Mouse (Mus musculus) heart, embryonic 14.5 days (tissue): Measurements from ENCODE around the gene Prr5. TPM values are rescaled to one million over a fixed set of nuclear protein-coding genes. Genes with fewer than 3 reads are reported as not detected.
A peak's percentile ranks its signal among the peaks of the same experiment; 100 is the strongest.
"Not testable (repeated sequence)": the region's sequence is repeated elsewhere in the genome, so short reads cannot be mapped to it uniquely, and the experiment has no call there.

ENCODE experiments used
- ATAC-seq: fragments of 200-750 bp; cut with Nextera tagmentation; 2 replicates; pipeline ENCODE4 v1.8.0; 2017; ENCODE audit warnings: low read depth, moderate TSS enrichment; ENCODE audit not compliant: insufficient number of reproducible peaks, insufficient read depth, low FRiP score
- H3K27ac ChIP-seq, 2 experiments: fragments of 200-500 bp in 1 of 2; fragments of 300-500 bp in 1 of 2; sonication (generic) in 1 of 2; replicated peaks in 1 of 2; 2 replicates each; pipeline ENCODE4 v1.5.1; 2012 to 2014; ENCODE audit warnings: low read depth in 2 of 2, low read length in 2 of 2, control low read depth in 1 of 2, mild to moderate bottlenecking in 1 of 2, mixed read lengths in 1 of 2; ENCODE audit not compliant: control insufficient read depth in 1 of 2, insufficient read depth in 1 of 2
- H3K27me3 ChIP-seq: fragments of 300-500 bp; sonication (generic); 2 replicates; pipeline ENCODE4 v1.6.1; 2014; ENCODE audit warnings: mild to moderate bottlenecking, low read length, control low read depth; ENCODE audit not compliant: control insufficient read depth, insufficient read depth
- H3K36me3 ChIP-seq: fragments of 300-500 bp; sonication (generic); 2 replicates; pipeline ENCODE4 v1.6.1; 2014; ENCODE audit warnings: mild to moderate bottlenecking, control low read depth, low read length, mixed read lengths; ENCODE audit not compliant: control insufficient read depth, insufficient read depth
- H3K4me1 ChIP-seq, 2 experiments: fragments of 200-500 bp in 1 of 2; fragments of 300-500 bp in 1 of 2; sonication (generic) in 1 of 2; 2 replicates each; pipeline ENCODE4 v1.6.1; 2012 to 2014; ENCODE audit warnings: low read length in 2 of 2, control low read depth in 1 of 2, mixed read lengths in 1 of 2; ENCODE audit not compliant: control insufficient read depth in 2 of 2, insufficient read depth in 2 of 2
- H3K4me2 ChIP-seq: fragments of 300-500 bp; sonication (generic); 2 replicates; pipeline ENCODE4 v1.6.1; 2014; ENCODE audit warnings: mild to moderate bottlenecking, low read length
- H3K4me3 ChIP-seq, 2 experiments: fragments of 200-500 bp in 1 of 2; fragments of 300-500 bp in 1 of 2; sonication (generic) in 1 of 2; 2 replicates each; pipeline ENCODE4 v1.5.1; 2012 to 2014; ENCODE audit warnings: low read length in 2 of 2, mild to moderate bottlenecking in 2 of 2, control low read depth in 1 of 2, low read depth in 1 of 2, moderate library complexity in 1 of 2; ENCODE audit not compliant: control insufficient read depth in 1 of 2, insufficient read depth in 1 of 2
- H3K9ac ChIP-seq: fragments of 300-500 bp; sonication (generic); 2 replicates; pipeline ENCODE4 v1.6.1; 2014; ENCODE audit warnings: mild to moderate bottlenecking, low read length
- H3K9me3 ChIP-seq: fragments of 300-500 bp; sonication (generic); 2 replicates; pipeline ENCODE4 v1.6.1; 2016; ENCODE audit warnings: low read length, control low read depth; ENCODE audit not compliant: control insufficient read depth
- WGBS: fragments of 180-500 bp; shearing (Covaris S2); extraction: QIAGEN DNeasy Blood & Tissue Kit; methylation state at CpG from one replicate; pipeline ENCODE4 v1.1.7; 2014; 5-methylcytosine and 5-hydroxymethylcytosine counted together
- polyA plus RNA-seq: library from polyadenylated mRNA; unstranded; fragments of >200 nt; fragmentation: Nextera tagmentation; extraction: Ambion mirVana; gene quantifications from 2 replicates; pipeline ENCODE4 v1.2.1, GENCODE M21; 2014

Prr5 gene
- polyA plus RNA-seq, 1 experiment from 2014 or later = 15.1 TPM

GRCm38 (mm10) chr15:84705351-84705901 lies 36.0 kb downstream of the Prr5 start:
- peaks cover 10% of the 10 kb centered on the region; the same call in 1 of the 2 replicates for H3K36me3 ChIP-seq
- 80% methylated on average over 6 of the region's 6 CpGs for WGBS
- H3K9ac ChIP-seq = no peak overlapping the region
- 0 out of 2 replicates have a peak, but pooled peaks cover 4% of the 10 kb centered on the region for H3K9me3 ChIP-seq
- H3K27ac ChIP-seq = no peak overlapping the region
- H3K27me3 ChIP-seq = no peaks in the 10 kb centered on the region
- H3K4me3 ChIP-seq = no peak overlapping the region
- H3K4me1 ChIP-seq = peaks cover 0 to 3% of the 10 kb centered on the region in 2 experiments; a peak in 1 of 4 replicates
- ATAC-seq = no peak
- no peak overlapping the region for H3K4me2 ChIP-seq

DNA sequence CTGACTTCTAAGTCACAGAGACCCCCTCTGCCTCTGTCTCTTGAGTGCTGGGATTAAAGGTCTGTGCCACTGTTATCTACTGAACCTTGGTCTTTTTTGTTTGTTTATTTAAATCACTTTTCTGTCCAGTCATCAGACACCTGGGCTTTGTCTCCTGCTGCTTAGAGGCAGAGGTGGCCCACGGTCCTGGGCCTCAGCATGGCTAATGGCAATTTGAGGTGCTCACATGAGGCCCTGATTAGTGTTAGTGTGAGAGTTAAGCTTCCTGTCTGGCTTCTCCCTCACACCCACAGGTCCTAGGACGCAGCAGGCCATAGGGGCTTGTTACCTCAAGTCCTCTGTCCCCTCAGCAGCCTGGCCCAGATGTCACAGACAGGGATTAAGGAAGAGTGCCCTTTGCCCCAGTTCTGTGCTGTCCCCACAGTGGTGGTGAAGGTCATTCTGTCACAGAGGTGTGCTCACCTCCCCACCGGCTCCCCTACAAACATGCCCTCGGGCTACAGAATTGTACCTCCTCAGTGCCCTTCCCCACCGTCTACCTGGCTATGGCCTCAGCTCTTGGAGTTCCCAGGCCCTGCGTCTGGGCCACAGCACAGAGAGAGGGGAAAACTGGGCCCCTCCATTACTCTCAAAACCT lies 37.7 kb downstream of the Prr5 start:
- Histone ChIP-seq H3K36me3 (0 out of 2 replicates have a peak, but pooled peaks cover 3% of the 10 kb centered on the region), H3K27ac (no peak overlapping the region), H3K9ac (no peak overlapping the region), H3K27me3 (no peaks in the 10 kb centered on the region), H3K4me1 (peaks cover 0 to 2% of the 10 kb centered on the region in 2 experiments; a peak in 1 of 4 replicates), H3K4me3 (no peak overlapping the region), H3K4me2 (no peak overlapping the region), H3K9me3 (0 out of 2 replicates have a peak, but pooled peaks cover 4% of the 10 kb centered on the region)
- 66% methylated on average over 6 of the region's 6 CpGs for WGBS
- ATAC-seq = no peak

GRCm38 (mm10) chr15:84712566-84713405 lies 43.4 kb downstream of the Prr5 start:
- Histone ChIP-seq H3K4me2 (no peak overlapping the region), H3K4me3 (no peak overlapping the region), H3K9ac (no peak overlapping the region), H3K27ac (peak overlapping the region; percentile 82 to 83), H3K4me1 (peaks cover 15 to 21% of the 10 kb centered on the region in 2 experiments), H3K36me3 (no peaks in the 10 kb centered on the region), H3K27me3 (no peaks in the 10 kb centered on the region), H3K9me3 (0 out of 2 replicates have a peak, but pooled peaks cover 4% of the 10 kb centered on the region)
- ATAC-seq = 0 out of 2 replicates have a peak, but pooled peaks have one; percentile 17
- WGBS = 41% methylated on average over 14 of the region's 14 CpGs

DNA sequence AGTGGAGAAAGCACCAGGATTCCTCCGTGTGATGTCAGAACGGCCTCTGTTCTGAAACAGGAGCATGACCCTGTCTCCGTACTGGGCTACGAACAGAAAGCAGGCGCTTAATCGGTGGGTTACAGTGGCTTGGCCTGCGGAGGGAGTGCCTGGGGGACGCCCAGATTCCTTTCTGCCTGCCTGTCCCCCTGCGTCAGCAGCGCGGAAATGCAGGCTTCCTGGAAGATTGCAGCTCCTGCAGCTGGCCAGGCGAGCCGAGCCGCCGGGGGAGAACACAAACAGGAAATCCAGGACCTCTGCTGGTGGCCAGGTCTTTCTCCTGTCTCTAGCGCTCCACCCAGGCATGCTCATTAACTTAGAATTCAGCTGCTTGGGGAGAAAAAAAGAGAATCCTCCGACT lies 45.3 kb downstream of the Prr5 start:
- peak; percentile 77 for ATAC-seq
- Histone ChIP-seq H3K4me3 (peak overlapping the region; percentile 25 to 31), H3K4me2 (peak overlapping the region; percentile 59), H3K9ac (peak overlapping the region; percentile 54), H3K4me1 (peaks cover 16 to 21% of the 10 kb centered on the region in 2 experiments), H3K9me3 (no peaks in the 10 kb centered on the region), H3K27me3 (no peaks in the 10 kb centered on the region), H3K27ac (peak overlapping the region; percentile 82 to 92), H3K36me3 (no peaks in the 10 kb centered on the region)
- under 1% methylated on average over 17 of the region's 17 CpGs for WGBS

DNA sequence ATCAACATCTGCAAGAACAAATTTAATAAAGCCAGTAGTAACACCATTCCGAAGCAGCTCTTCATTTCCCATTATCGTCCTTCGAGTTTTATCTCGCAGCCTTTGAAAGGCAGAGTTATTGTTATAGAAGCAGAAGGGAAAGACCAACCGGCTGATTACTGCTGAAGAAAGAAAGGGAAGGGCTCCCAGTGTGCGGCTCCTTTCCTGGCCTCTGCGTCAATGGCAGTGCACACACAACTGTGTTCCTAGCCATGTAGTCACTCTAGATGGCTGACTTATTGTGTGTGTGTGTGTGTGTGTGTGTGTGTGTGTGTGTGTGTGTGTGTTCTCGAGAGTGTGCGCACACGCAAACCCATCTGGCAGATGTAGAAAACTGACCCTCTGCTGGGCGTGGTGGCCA lies 45.7 kb downstream of the Prr5 start:
- Histone ChIP-seq H3K9me3 (no peaks in the 10 kb centered on the region), H3K4me3 (peak overlapping the region; percentile 25 to 31; a peak in 3 of 4 replicates), H3K9ac (peak overlapping the region; percentile 54), H3K27ac (peak overlapping the region; percentile 82 to 92), H3K4me2 (peak overlapping the region; percentile 59), H3K27me3 (no peaks in the 10 kb centered on the region), H3K36me3 (no peaks in the 10 kb centered on the region), H3K4me1 (peaks cover 20 to 22% of the 10 kb centered on the region in 2 experiments)
- WGBS = 32% methylated on average over 11 of the region's 11 CpGs
- no peak for ATAC-seq

DNA sequence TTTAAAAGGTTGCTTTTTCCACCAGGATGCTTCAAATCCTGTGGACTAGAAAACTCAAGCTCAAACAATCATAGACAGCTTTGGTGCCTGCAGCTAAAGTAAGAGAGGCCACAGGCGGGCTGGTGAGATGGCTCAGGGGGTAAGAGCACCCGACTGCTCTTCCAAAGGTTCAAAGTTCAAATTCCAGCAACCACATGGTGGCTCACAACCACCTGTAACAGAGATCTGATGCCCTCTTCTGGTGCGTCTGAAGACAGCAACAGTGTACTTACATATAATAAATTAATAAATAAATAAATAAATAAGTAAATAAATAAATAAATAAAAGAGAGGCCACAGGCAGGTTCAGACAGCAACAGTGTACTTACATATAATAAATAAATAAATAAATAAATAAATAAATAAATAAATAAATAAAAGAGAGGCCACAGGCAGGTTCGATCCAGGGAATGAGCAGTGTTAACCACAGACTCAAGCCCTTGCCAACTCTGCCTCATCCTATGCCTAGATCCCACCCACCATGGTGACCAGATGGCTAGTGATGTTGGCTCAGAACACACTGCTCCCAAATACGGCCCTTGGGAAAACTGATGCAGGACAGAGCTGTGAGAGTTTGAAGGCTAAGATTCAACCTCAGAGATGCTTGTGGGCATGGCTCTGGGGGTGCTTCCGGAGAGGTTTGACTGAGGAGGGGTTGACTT lies 48.3 kb downstream of the Prr5 start:
- not testable (repeated sequence) for ATAC-seq, H3K4me3 ChIP-seq, H3K36me3 ChIP-seq, H3K9ac ChIP-seq, H3K9me3 ChIP-seq, H3K27ac ChIP-seq, H3K27me3 ChIP-seq, H3K4me2 ChIP-seq
- H3K4me1 ChIP-seq = peaks cover 25 to 29% of the 10 kb centered on the region in 2 experiments
- 74% methylated on average over 6 of the region's 6 CpGs for WGBS

DNA sequence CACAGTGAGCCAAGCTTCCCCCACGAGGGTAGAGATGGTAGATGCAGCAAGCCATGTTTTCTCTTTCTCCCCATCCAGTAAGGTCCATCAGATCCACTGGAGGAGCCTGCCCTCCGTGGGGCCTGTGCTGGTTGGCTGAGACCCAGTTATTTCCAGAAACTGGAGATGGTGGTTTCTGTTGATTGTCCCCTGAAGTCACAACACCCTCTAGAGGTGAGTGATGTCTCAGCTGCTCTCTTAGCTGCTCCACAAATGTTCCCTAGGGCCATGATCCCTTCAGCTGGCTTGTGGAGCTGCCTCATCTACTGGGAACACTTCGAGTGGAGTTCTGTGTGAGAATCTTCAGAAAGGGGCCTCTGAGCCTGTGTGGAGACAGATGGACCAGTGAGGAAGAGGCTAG lies 49.4 kb downstream of the Prr5 start:
- no peak for ATAC-seq
- Histone ChIP-seq H3K9me3 (no peaks in the 10 kb centered on the region), H3K27ac (no peak overlapping the region), H3K9ac (no peak overlapping the region), H3K4me2 (no peak overlapping the region), H3K4me3 (no peak overlapping the region), H3K36me3 (no peaks in the 10 kb centered on the region), H3K27me3 (no peaks in the 10 kb centered on the region), H3K4me1 (peaks cover 17 to 22% of the 10 kb centered on the region in 2 experiments)
- whole genome bisulfite sequencing = 64% methylated on average over 3 of the region's 3 CpGs
